Mouse (Mus musculus): ENCODE results near the gene Vwc2. TPM values are rescaled to one million over a fixed set of nuclear protein-coding genes. Genes with fewer than 3 reads are reported as not detected.

The Vwc2 gene
- polyA plus RNA-seq, 1 experiment from 2014 or later: 0.92 TPM

- H3K27me3 ChIP-seq (ENCODE audit: control insufficient read depth, insufficient read depth, low read length): peaks cover 51% of the 10 kb centered on the region
- ATAC-seq (ENCODE audit: low FRiP score) (no peak), DNase-seq (ENCODE audit: low spot score, missing footprints) (peak; percentile 91)
- no peaks in the 10 kb centered on the region for H3K9me3 ChIP-seq (ENCODE audit: control insufficient read depth, low read length)
- H3K36me3 ChIP-seq (ENCODE audit: control insufficient read depth, insufficient read depth, low read length): no peaks in the 10 kb centered on the region
- H3K4me3 ChIP-seq (ENCODE audit: low read depth, low read length): peak overlapping the region; percentile 51
- H3K4me1 ChIP-seq (ENCODE audit: control insufficient read depth, insufficient read depth, low read length): peaks cover 11% of the 10 kb centered on the region
- no peak overlapping the region for H3K27ac ChIP-seq (ENCODE audit: low read depth, low read length)
- H3K4me2 ChIP-seq: peak overlapping the region; percentile 93
- peak overlapping the region; percentile 49 for H3K9ac ChIP-seq (ENCODE audit: low read length)
- WGBS: 1% methylated on average over 17 of the region's 17 CpGs
These were observed 1.1 kb downstream of the Vwc2 start for GRCm38 (mm10) chr11:11115031-11115647.

- Histone ChIP-seq H3K27me3 (ENCODE audit: control insufficient read depth, insufficient read depth, low read length) (peaks cover 51% of the 10 kb centered on the region), H3K36me3 (ENCODE audit: control insufficient read depth, insufficient read depth, low read length) (no peaks in the 10 kb centered on the region), H3K27ac (ENCODE audit: low read depth, low read length) (no peak overlapping the region), H3K9ac (ENCODE audit: low read length) (peak overlapping the region; percentile 49), H3K4me2 (peak overlapping the region; percentile 93), H3K4me3 (ENCODE audit: low read depth, low read length) (peak overlapping the region; percentile 51), H3K4me1 (ENCODE audit: control insufficient read depth, insufficient read depth, low read length) (peaks cover 11% of the 10 kb centered on the region), H3K9me3 (ENCODE audit: control insufficient read depth, low read length) (no peaks in the 10 kb centered on the region)
- under 1% methylated on average over 87 of the region's 93 CpGs for WGBS
- ATAC-seq (ENCODE audit: low FRiP score) (peak; percentile 82), DNase-seq (ENCODE audit: low spot score, missing footprints) (peak; percentile 95)
These were observed 1.9 kb downstream of the Vwc2 start for GRCm38 (mm10) chr11:11115648-11116590.

- peak overlapping the region; percentile 93 for H3K4me2 ChIP-seq
- H3K27ac ChIP-seq (ENCODE audit: low read depth, low read length): no peak overlapping the region
- WGBS: 4% methylated on average over 3 of the region's 3 CpGs
- peaks cover 11% of the 10 kb centered on the region for H3K4me1 ChIP-seq (ENCODE audit: control insufficient read depth, insufficient read depth, low read length)
- ATAC-seq (ENCODE audit: low FRiP score) (no peak), DNase-seq (ENCODE audit: low spot score, missing footprints) (no peak)
- H3K9ac ChIP-seq (ENCODE audit: low read length): no peak overlapping the region
- H3K36me3 ChIP-seq (ENCODE audit: control insufficient read depth, insufficient read depth, low read length): no peaks in the 10 kb centered on the region
- peaks cover 51% of the 10 kb centered on the region for H3K27me3 ChIP-seq (ENCODE audit: control insufficient read depth, insufficient read depth, low read length)
- H3K4me3 ChIP-seq (ENCODE audit: low read depth, low read length): peak overlapping the region; percentile 51; the same call in 1 of the 2 replicates
- no peaks in the 10 kb centered on the region for H3K9me3 ChIP-seq (ENCODE audit: control insufficient read depth, low read length)
These were observed 2.7 kb downstream of the Vwc2 start for GRCm38 (mm10) chr11:11116736-11117135.

GRCm38 (mm10) chr11:11122866-11123265, 8.8 kb downstream of the Vwc2 start:
- Histone ChIP-seq H3K9me3 (ENCODE audit: control insufficient read depth, low read length) (no peaks in the 10 kb centered on the region), H3K4me1 (ENCODE audit: control insufficient read depth, insufficient read depth, low read length) (no peaks in the 10 kb centered on the region), H3K27me3 (ENCODE audit: control insufficient read depth, insufficient read depth, low read length) (peaks cover under 1% of the 10 kb centered on the region), H3K27ac (ENCODE audit: low read depth, low read length) (no peak overlapping the region), H3K4me2 (no peak overlapping the region), H3K9ac (ENCODE audit: low read length) (no peak overlapping the region), H3K36me3 (ENCODE audit: control insufficient read depth, insufficient read depth, low read length) (no peaks in the 10 kb centered on the region), H3K4me3 (ENCODE audit: low read depth, low read length) (no peak overlapping the region)
- DNase-seq (ENCODE audit: low spot score, missing footprints) (no peak), ATAC-seq (ENCODE audit: low FRiP score) (no peak)
- WGBS: 92% methylated on average over 4 of the region's 4 CpGs

DNA sequence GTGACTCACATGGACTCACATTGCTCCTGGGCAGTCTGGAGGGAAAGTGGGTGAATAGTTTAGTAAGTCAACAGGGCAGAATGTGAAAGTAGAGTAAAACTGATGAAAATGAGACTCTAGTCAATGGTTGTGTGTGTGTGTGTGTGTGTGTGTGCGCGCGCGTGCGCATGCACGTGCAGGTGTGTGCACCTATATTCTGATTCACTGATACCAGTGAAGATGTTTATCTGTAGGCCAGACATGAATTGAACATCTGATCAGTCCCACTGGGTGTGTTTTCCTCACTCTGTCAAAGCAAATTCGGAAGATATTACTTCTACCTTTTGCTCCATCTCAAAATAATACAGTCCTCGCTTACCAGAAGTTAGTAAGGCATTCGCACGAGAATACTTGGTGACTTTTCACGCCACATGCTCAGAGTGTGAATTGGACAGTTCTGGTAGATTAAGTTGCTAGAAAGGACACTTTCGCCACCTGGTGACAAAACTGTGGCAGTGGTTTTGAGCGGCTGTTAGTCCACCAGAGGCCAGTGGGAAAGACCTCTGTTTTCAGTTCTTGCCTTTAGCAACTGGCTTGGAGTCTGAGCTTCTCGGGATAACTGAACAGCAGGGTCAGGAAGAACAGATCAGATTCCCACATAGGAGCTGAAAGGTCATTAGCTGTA, 17.5 kb downstream of the Vwc2 start:
- no peaks in the 10 kb centered on the region for H3K27me3 ChIP-seq (ENCODE audit: control insufficient read depth, insufficient read depth, low read length)
- H3K4me1 ChIP-seq (ENCODE audit: control insufficient read depth, insufficient read depth, low read length): no peaks in the 10 kb centered on the region
- H3K9ac ChIP-seq (ENCODE audit: low read length): no peak overlapping the region
- WGBS: 58% methylated on average over 14 of the region's 14 CpGs
- no peaks in the 10 kb centered on the region for H3K9me3 ChIP-seq (ENCODE audit: control insufficient read depth, low read length)
- H3K4me2 ChIP-seq: no peak overlapping the region
- DNase-seq (ENCODE audit: low spot score, missing footprints) (peak; percentile 94), ATAC-seq (ENCODE audit: low FRiP score) (peak; percentile 90)
- no peak overlapping the region for H3K27ac ChIP-seq (ENCODE audit: low read depth, low read length)
- no peaks in the 10 kb centered on the region for H3K36me3 ChIP-seq (ENCODE audit: control insufficient read depth, insufficient read depth, low read length)
- H3K4me3 ChIP-seq (ENCODE audit: low read depth, low read length): no peak overlapping the region

- no peak overlapping the region for H3K9ac ChIP-seq (ENCODE audit: low read length)
- DNase-seq (ENCODE audit: low spot score, missing footprints) (no peak), ATAC-seq (ENCODE audit: low FRiP score) (no peak)
- no peaks in the 10 kb centered on the region for H3K4me1 ChIP-seq (ENCODE audit: control insufficient read depth, insufficient read depth, low read length)
- H3K36me3 ChIP-seq (ENCODE audit: control insufficient read depth, insufficient read depth, low read length): no peaks in the 10 kb centered on the region
- H3K9me3 ChIP-seq (ENCODE audit: control insufficient read depth, low read length): no peaks in the 10 kb centered on the region
- no peak overlapping the region for H3K4me3 ChIP-seq (ENCODE audit: low read depth, low read length)
- no peaks in the 10 kb centered on the region for H3K27me3 ChIP-seq (ENCODE audit: control insufficient read depth, insufficient read depth, low read length)
- H3K4me2 ChIP-seq: no peak overlapping the region
- H3K27ac ChIP-seq (ENCODE audit: low read depth, low read length): no peak overlapping the region
These were observed 26.6 kb downstream of the Vwc2 start for GRCm38 (mm10) chr11:11140622-11141021.

DNA sequence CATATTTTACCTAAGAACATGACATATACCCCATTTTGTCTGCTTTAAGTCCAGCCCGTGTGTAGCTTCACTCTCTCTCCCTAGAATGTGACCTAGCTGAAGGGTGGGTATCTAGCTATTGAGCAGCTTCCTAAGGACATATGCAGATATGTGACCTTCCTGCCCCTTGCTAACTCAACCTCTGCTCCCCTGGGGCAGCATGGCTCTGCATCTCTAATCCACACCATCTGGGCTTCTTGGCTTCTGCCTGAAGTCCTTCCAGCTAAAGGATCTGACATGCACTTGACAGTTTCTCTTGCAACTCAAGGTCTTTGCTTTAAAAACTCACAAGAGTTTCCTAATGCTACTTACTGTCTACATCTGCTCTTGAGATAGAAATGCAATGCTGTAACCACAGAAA, 38.7 kb downstream of the Vwc2 start:
- Histone ChIP-seq H3K36me3 (ENCODE audit: control insufficient read depth, insufficient read depth, low read length) (no peaks in the 10 kb centered on the region), H3K27ac (ENCODE audit: low read depth, low read length) (no peak overlapping the region), H3K9me3 (ENCODE audit: control insufficient read depth, low read length) (no peaks in the 10 kb centered on the region), H3K9ac (ENCODE audit: low read length) (no peak overlapping the region), H3K4me3 (ENCODE audit: low read depth, low read length) (no peak overlapping the region), H3K4me1 (ENCODE audit: control insufficient read depth, insufficient read depth, low read length) (no peaks in the 10 kb centered on the region), H3K4me2 (no peak overlapping the region), H3K27me3 (ENCODE audit: control insufficient read depth, insufficient read depth, low read length) (no peaks in the 10 kb centered on the region)
- ATAC-seq (ENCODE audit: low FRiP score) (0 out of 2 replicates have a peak, but pooled peaks have one; percentile 24), DNase-seq (ENCODE audit: low spot score, missing footprints) (no peak)
- WGBS: 58% methylated on average over 1 of the region's 1 CpGs

DNA sequence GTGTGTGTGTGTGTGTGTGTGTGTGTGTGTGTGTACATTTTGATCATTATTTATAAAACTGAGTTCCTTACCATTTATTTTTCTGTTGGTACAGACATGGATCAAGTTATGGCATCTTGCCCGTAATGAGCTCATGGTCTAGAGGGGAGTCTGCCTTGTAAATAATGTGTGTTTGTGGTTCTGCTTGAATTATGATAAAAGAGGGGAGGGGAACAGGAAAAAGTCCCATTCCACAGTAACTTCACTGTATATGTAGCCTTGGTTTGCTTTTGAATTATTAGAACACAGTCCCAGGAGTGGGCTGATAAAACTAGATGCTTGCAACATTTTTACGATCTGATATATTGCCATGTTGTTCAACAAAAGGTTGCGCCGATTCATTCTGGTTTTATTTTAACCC, 57.4 kb downstream of the Vwc2 start:
- no peak for DNase-seq (ENCODE audit: low spot score, missing footprints)

DNA sequence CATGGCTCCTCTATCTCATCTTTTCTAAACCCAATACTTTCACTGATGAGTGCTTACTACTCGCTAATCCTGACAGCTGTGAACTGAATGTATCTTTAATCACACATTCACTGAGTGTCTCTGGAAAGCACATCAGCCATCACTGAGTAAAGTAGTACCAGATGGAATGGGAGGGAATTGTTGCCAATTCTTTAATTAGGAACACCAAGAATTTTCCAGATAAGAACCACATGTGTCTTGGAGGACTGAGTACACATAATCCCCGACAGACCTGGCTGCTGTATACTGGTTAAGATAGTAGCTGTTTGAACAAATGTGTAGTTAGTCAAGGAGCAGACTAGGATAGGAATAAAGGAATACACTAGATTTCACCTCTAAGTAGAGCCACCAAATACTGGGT, 61.2 kb downstream of the Vwc2 start:
- no peaks in the 10 kb centered on the region for H3K9me3 ChIP-seq (ENCODE audit: control insufficient read depth, low read length)
- H3K9ac ChIP-seq (ENCODE audit: low read length): no peak overlapping the region
- no peak overlapping the region for H3K4me3 ChIP-seq (ENCODE audit: low read depth, low read length)
- H3K4me1 ChIP-seq (ENCODE audit: control insufficient read depth, insufficient read depth, low read length): no peaks in the 10 kb centered on the region
- 79% methylated on average over 2 of the region's 2 CpGs for WGBS
- H3K27me3 ChIP-seq (ENCODE audit: control insufficient read depth, insufficient read depth, low read length): no peaks in the 10 kb centered on the region
- no peak overlapping the region for H3K4me2 ChIP-seq
- DNase-seq (ENCODE audit: low spot score, missing footprints) (no peak), ATAC-seq (ENCODE audit: low FRiP score) (no peak)
- H3K27ac ChIP-seq (ENCODE audit: low read depth, low read length): no peak overlapping the region
- H3K36me3 ChIP-seq (ENCODE audit: control insufficient read depth, insufficient read depth, low read length): no peaks in the 10 kb centered on the region

More for the DNA sequence above, 57.4 kb downstream of the Vwc2 start:
- Histone ChIP-seq H3K9ac (ENCODE audit: low read length) (no peak overlapping the region), H3K9me3 (ENCODE audit: control insufficient read depth, low read length) (no peaks in the 10 kb centered on the region), H3K4me1 (ENCODE audit: control insufficient read depth, insufficient read depth, low read length) (no peaks in the 10 kb centered on the region), H3K4me3 (ENCODE audit: low read depth, low read length) (no peak overlapping the region), H3K27me3 (ENCODE audit: control insufficient read depth, insufficient read depth, low read length) (no peaks in the 10 kb centered on the region), H3K36me3 (ENCODE audit: control insufficient read depth, insufficient read depth, low read length) (no peaks in the 10 kb centered on the region), H3K4me2 (no peak overlapping the region), H3K27ac (ENCODE audit: low read depth, low read length) (no peak overlapping the region)
- 93% methylated on average over 4 of the region's 4 CpGs for WGBS
- ATAC-seq (ENCODE audit: low FRiP score): no peak
